Mouse (Mus musculus): ENCODE data around the gene Npl.

The Npl gene

DNA sequence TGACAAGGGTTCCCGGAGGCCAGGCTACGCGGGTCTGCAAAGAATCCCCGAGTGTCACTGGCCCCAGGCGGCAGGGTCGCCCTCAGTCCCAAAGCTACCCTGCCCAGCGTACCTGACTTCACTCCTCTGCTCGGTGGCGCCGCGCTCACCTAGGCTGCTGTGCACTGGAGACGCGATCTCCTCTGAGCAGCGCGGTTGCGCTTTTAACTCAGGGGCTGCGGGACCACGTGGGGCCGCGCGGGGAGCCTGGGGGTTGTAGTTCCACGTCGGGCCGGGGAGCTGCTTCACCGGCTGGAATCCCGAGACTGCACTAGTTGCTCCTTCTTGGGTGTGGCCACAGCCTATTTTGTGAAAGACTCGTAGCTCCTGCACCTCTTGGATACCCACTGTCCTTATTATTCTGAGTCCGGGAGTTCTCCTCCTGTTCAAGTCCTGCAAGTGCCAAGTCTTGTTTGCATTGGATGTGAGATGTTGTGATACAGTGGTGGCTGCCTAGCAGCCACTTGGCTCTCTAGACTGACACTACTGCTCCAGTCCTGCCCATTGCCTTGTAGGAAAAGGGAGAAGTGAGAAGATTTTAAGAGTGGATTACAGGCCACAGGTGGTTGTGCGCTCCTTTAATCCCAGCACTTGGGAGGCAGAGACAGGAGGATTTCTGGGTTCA lies at the start of gene Npl:
Gene Npl, minus strand, starts transcription at position 510 of the 664 bp plus-strand sequence.
- DNase-seq (ENCODE audit: low spot score) = no peak

DNA sequence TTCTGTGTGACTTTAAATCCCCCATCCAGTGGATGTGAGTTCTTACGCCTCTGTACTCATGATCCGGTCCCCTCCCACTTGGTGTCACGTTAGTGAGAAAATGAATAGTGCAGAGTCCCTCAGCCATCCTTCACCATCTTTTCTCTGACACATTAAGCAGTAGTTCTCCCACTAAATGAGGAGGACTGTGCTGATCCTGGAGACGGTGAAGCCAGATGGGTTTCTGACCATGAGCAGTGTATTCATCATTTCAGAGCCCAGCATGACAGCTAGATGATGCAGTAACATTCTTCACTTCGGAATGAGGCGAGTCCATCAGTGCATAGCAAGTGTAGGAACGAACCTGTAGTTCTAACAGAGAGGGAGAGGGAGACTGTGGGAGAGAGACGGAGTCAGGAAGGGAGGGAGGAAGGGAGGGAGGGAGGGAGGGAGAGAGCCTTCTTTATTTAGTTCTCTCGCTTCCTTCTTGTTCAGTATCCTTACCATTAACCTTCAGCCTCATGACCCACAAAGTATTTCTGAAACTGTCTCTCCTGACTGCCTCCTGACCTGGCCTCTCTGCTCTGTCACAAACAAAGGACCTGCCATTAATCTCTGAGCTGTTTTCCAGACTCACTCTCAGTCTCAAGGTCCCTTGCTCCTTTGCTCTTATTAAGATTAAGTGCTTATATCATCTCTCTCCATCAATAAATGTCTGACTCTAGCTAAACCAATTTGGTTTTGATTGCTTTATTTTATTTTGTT lies 49.6 kb upstream of the Npl start:
- no peak for DNase-seq (ENCODE audit: low spot score)

DNA sequence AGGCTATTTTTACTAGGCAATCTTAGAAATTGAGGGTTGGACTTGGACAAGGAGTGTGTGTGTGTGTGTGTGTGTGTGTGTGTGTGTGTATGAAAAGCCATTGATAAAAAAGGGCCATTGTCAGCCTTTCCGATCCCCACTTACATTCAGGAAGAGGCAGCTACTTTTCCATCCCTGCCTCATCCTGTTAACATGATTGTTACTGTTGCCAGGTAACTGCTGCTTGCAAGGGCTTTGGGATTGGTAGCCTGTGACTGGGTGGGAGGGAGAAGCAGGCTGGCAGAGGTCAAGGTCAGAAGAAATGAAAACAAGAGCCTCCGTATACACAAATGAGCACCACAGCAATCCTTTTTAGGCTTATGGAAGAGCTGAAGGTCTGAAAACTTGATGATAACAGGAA lies 48.9 kb upstream of the Npl start:
- DNase-seq (ENCODE audit: low spot score) = no peak

DNA sequence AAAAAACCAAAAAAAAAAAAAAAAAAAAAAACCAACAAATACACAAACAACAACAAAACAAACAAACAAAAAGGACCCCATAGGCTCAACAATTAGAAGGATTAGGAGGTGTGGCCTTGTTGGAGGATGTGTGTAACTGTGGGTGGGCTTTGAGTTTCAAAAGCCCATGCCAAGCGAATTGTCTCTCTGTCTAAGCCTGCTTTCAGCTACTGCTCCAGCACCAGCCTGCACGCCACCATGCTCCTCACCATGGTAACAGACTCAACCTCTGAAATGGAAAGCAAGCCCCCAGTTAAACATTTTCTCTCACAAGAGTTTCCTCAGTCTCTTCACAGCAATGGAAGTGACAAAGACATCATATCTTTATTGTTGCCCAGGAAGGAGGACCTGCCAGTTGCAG lies 43.8 kb upstream of the Npl start:
- no peak for DNase-seq (ENCODE audit: low spot score)

- DNase-seq (ENCODE audit: low spot score) = no peak
These were observed 40.4 kb upstream of the Npl start for GRCm38 (mm10) chr1:153590176-153590734.

DNA sequence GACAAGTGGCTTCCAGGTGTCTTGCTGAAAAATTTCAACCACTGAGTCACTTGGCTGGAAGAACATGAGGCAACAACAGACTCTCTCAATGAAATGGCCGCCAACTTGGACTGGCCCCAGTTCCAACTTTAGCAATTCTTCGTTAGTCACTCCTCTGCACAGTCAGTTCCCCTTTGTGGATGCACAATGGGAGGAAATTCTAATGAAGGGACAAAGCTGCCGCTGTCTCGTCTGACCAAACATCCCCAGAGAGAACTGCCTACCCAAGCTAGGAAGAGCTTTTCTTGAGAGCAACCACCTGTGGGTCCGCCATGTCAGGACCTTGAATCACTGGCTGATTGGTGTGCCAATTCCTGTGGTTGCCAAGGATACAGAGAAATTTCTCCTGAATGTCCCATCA lies 38.1 kb upstream of the Npl start:
- no peak for DNase-seq (ENCODE audit: low spot score)

GRCm38 (mm10) chr1:153586826-153587225 lies 37.0 kb upstream of the Npl start:
- no peak for DNase-seq (ENCODE audit: low spot score)

- DNase-seq (ENCODE audit: low spot score) = peak; percentile 10
These were observed 35.9 kb upstream of the Npl start for GRCm38 (mm10) chr1:153585752-153586151.

DNA sequence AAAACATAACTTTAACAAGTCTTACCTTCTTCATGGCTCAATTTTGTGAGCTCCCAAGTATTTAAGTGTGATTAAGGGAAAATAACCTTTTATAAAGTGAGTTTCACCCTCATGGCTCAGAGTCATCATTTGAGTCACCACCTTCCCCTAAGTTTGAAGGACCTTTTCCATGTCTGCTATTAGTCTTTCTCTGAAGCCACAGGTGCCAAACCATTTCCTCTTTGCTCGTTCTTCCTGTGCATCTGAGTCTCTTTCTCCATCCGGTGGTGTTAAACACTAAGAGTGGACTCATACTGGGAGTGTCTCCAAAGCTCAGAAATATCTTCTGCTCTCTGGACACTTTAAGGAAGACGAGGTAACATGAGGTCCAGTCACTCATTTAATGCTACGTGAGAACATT lies 33.3 kb upstream of the Npl start:
- DNase-seq (ENCODE audit: low spot score) = no peak

GRCm38 (mm10) chr1:153574730-153575129 lies 24.9 kb upstream of the Npl start:
- no peak for DNase-seq (ENCODE audit: low spot score)

DNA sequence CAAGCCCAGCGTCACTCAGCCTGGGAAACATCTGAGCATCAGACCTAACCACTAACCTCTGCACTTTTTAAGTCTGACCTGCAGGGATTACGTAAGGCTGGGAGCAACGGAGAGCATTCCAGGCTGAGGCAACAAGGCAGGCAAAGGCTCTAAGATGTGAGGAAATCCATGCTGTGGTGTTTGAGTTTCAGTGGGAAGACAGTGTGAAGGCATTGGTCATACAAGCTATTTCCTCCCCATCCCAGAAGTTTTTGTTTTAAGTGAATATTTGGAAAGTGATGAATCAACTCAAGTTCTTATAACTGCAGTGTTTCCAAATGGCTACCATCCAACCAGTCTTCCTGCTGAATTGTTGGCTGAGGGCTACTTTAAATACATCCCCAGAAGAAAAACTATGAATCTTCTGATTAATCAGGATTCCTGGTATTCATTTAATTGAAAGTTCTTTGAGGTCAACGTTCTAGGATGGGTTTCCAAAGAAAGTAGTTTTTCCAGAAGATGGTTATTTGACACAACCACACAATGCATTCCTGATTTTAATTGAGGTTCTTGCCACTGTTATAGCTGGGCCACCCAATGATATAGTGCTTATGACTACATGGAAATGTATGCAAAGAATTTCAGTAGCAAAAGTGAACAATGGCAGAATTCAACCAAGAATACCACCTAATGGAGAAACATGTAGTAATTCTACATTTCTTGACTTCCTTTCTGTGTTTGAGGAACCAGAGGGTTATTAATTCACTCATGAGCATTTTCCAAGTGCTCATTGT lies 22.6 kb upstream of the Npl start:
- peak; percentile 16 for DNase-seq (ENCODE audit: low spot score)

DNA sequence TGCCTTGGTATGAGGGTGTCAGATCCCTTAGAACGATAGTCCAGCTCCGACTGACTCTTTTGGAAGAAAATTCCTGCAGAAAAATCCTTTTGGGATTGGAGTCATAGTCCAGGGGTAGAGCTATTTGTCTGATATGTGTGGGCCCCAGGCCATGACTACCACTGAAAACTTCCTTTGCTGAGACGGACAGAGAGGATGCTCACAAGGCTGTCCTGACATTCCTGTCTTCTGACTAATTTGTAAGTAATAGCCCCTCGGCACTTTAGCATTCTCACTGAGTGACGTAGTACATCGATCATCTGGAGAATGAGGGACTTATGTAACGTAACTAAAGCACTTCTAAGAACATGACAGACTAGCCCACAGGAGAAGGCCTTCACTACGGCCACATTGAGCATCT lies 15.9 kb upstream of the Npl start:
- no peak for DNase-seq (ENCODE audit: low spot score)

GRCm38 (mm10) chr1:153564701-153565100 lies 14.9 kb upstream of the Npl start:
- DNase-seq (ENCODE audit: low spot score) = no peak

- no peak for DNase-seq (ENCODE audit: low spot score)
These were observed 13.8 kb upstream of the Npl start for GRCm38 (mm10) chr1:153563675-153564074.

DNA sequence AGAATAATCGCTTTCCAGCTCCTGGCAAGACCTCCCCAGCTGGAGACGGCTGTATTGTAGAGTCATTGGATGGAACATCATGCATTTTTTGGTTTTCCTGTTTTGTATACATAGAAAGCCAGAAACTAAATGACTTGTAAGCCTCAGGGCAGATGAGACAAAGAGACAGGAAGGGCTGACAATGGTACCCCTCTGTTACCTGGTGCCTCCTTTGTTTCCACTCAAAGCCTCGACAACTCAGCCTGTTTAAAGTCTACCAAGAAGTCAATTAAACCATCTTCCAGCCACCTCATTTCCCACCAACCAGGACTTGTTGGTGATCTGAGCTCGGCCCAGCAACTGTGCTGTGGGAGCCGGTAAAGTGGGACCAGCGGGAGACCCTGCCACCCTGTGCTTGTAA lies 11.0 kb upstream of the Npl start:
- no peak for DNase-seq (ENCODE audit: low spot score)

DNA sequence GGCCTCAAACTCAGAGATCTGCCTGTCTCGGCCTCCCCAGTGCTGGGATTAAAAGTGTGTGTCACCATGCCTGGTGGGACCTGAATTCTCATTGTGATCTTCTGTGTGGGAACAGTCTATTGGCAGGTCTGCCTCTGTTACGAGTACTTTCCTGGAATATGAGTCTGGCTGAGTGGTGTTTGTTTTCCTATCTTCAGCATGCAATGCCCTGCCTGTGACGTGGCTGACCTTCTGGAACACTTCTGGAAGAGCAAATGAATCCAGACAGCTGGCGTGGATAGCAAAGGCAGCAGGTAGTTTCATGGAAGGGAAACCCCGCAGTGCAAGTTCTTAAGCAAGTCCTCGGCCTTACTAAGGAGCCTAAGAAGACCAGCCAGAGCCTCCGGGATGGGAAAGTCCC lies 9.9 kb upstream of the Npl start:
- DNase-seq (ENCODE audit: low spot score) = no peak

- peak; percentile 85 for DNase-seq (ENCODE audit: low spot score)
These were observed 9.3 kb upstream of the Npl start for GRCm38 (mm10) chr1:153559126-153559647.

- DNase-seq (ENCODE audit: low spot score) = peak; percentile 77
These were observed 7.1 kb upstream of the Npl start for GRCm38 (mm10) chr1:153556896-153557295.

GRCm38 (mm10) chr1:153556202-153556601 lies 6.4 kb upstream of the Npl start:
- DNase-seq (ENCODE audit: low spot score) = no peak

- no peak for DNase-seq (ENCODE audit: low spot score)
These were observed 969 bp upstream of the Npl start for GRCm38 (mm10) chr1:153550814-153551213.

DNA sequence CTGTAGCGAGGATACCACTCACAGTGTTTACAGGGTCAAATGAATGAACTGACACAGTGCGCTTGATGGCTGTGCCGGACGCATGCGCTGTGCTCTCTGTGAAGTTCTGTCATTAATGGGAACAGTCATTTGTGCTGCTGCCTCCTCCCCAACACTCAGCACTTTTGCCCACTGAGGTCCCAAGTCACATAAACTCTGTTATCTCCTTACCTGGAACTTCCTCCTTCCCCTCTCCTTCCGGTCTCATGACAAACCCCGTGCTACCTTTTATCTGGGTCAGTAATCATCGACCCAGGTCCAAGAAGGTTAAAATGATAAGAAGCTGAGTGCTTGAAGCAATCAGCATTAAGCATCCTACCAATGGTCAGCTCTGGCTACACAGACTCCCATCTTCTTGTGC lies 2.3 kb downstream of the Npl start:
- DNase-seq (ENCODE audit: low spot score) = no peak

DNA sequence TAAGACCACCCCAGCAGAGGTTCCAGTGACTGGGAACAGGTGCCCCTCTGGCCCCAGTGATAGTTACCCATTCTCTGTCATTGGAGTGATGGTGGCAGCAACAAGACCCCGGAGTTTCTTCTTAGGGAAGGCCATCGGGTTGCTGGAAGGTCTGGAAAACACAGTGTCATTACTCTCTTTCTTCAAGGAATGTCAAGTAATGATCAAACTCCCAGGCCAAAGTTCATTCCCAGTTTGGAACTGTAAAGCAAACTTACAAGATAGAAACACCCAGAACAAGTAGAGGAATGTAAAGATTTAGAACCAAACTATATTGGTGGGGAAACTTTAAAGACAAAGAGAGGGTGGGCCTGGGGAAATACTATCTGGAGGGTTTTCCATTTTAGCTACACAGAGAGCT lies 4.6 kb downstream of the Npl start:
- DNase-seq (ENCODE audit: low spot score) = no peak
